Mouse (Mus musculus): ENCODE data around the gene Eno2.

- TF ChIP-seq POLR2A (IDR thresholded peaks at IDR 0.05; ENCODE audit: low read depth, low read length) (no peak), EP300 (IDR thresholded peaks at IDR 0.05; ENCODE audit: low read length) (no peak), CTCF (conservative IDR thresholded peaks at IDR 0.05 in 1 of 2, IDR thresholded peaks at IDR 0.05 in 1 of 2; ENCODE audit: low read depth in 2 of 2, low read length in 2 of 2) (no peak), PAX5 (IDR thresholded peaks at IDR 0.05; ENCODE audit: low read length) (no peak), E2F4 (IDR thresholded peaks at IDR 0.05; ENCODE audit: insufficient replicate concordance, low read depth, low read length) (no peak), KAT2A (IDR thresholded peaks at IDR 0.05; ENCODE audit: insufficient replicate concordance, low read length) (no peak), SMC3 (IDR thresholded peaks at IDR 0.05; ENCODE audit: low read depth, low read length) (no peak), MXI1 (IDR thresholded peaks at IDR 0.05; ENCODE audit: low read depth, low read length) (no peak), TBP (conservative IDR thresholded peaks at IDR 0.05; ENCODE audit: low read depth, low read length) (no peak), TCF12 (IDR thresholded peaks at IDR 0.05; ENCODE audit: low read depth, low read length) (no peak)
These were observed 1.9 kb downstream of the Eno2 start for GRCm38 (mm10) chr6:124767536-124767919.
